Mouse (Mus musculus): ENCODE measurements around the gene Ryr3.

The Ryr3 gene

GRCm38 (mm10) chr2:112617206-112617605 lies 599.7 kb downstream of the Ryr3 start:
- in situ Hi-C loops (cut with MboI; ENCODE audit: low pct_unique_long_range_greater_than_20kb in 1 of 2, low sequenced_read_pairs in 2 of 2, unreplicated experiment in 1 of 2): no loop called here

GRCm38 (mm10) chr2:112614375-112614774 lies 602.5 kb downstream of the Ryr3 start:
- in situ Hi-C loops (cut with MboI; ENCODE audit: low pct_unique_long_range_greater_than_20kb in 1 of 2, low sequenced_read_pairs in 2 of 2, unreplicated experiment in 1 of 2): no loop called here

GRCm38 (mm10) chr2:112612628-112613027 lies 604.3 kb downstream of the Ryr3 start:
- in situ Hi-C loops (cut with MboI; ENCODE audit: low pct_unique_long_range_greater_than_20kb in 1 of 2, low sequenced_read_pairs in 2 of 2, unreplicated experiment in 1 of 2): no loop called here

- in situ Hi-C loops (cut with MboI; ENCODE audit: low pct_unique_long_range_greater_than_20kb in 1 of 2, low sequenced_read_pairs in 2 of 2, unreplicated experiment in 1 of 2): no loop called here
Observed at GRCm38 (mm10) chr2:112606536-112606935, 610.4 kb downstream of the Ryr3 start.

- in situ Hi-C loops (cut with MboI; ENCODE audit: low pct_unique_long_range_greater_than_20kb in 1 of 2, low sequenced_read_pairs in 2 of 2, unreplicated experiment in 1 of 2): no loop called here
Observed at GRCm38 (mm10) chr2:112602487-112602886, 614.4 kb downstream of the Ryr3 start.

- in situ Hi-C loops (cut with MboI; ENCODE audit: low pct_unique_long_range_greater_than_20kb in 1 of 2, low sequenced_read_pairs in 2 of 2, unreplicated experiment in 1 of 2): no loop called here
Observed at GRCm38 (mm10) chr2:112600222-112600621, 616.7 kb downstream of the Ryr3 start.

- in situ Hi-C loops (cut with MboI; ENCODE audit: low pct_unique_long_range_greater_than_20kb in 1 of 2, low sequenced_read_pairs in 2 of 2, unreplicated experiment in 1 of 2): no loop called here
Observed at GRCm38 (mm10) chr2:112597064-112597463, 619.8 kb downstream of the Ryr3 start.

GRCm38 (mm10) chr2:112596415-112596814 lies 620.5 kb downstream of the Ryr3 start:
- in situ Hi-C loops (cut with MboI; ENCODE audit: low pct_unique_long_range_greater_than_20kb in 1 of 2, low sequenced_read_pairs in 2 of 2, unreplicated experiment in 1 of 2): no loop called here

- in situ Hi-C loops (cut with MboI; ENCODE audit: low pct_unique_long_range_greater_than_20kb in 1 of 2, low sequenced_read_pairs in 2 of 2, unreplicated experiment in 1 of 2): no loop called here
Observed at GRCm38 (mm10) chr2:112595807-112596206, 621.1 kb downstream of the Ryr3 start.

- in situ Hi-C loops (cut with MboI; ENCODE audit: low pct_unique_long_range_greater_than_20kb in 1 of 2, low sequenced_read_pairs in 2 of 2, unreplicated experiment in 1 of 2): no loop called here
Observed at GRCm38 (mm10) chr2:112593781-112594180, 623.1 kb downstream of the Ryr3 start.

GRCm38 (mm10) chr2:112593322-112593721 lies 623.6 kb downstream of the Ryr3 start:
- in situ Hi-C loops (cut with MboI; ENCODE audit: low pct_unique_long_range_greater_than_20kb in 1 of 2, low sequenced_read_pairs in 2 of 2, unreplicated experiment in 1 of 2): no loop called here

- in situ Hi-C loops (cut with MboI; ENCODE audit: low pct_unique_long_range_greater_than_20kb in 1 of 2, low sequenced_read_pairs in 2 of 2, unreplicated experiment in 1 of 2): no loop called here
Observed at GRCm38 (mm10) chr2:112591451-112591871, 625.4 kb downstream of the Ryr3 start.

GRCm38 (mm10) chr2:112590985-112591384 lies 625.9 kb downstream of the Ryr3 start:
- in situ Hi-C loops (cut with MboI; ENCODE audit: low pct_unique_long_range_greater_than_20kb in 1 of 2, low sequenced_read_pairs in 2 of 2, unreplicated experiment in 1 of 2): no loop called here

Data from mouse embryonic stem cell (cell line).